Mouse (Mus musculus): ENCODE data around the gene Ptpn5.

The Ptpn5 gene

GRCm38 (mm10) chr7:47054666-47055065, 78.8 kb downstream of the Ptpn5 start:
- peak; percentile 67 for DNase-seq

DNA sequence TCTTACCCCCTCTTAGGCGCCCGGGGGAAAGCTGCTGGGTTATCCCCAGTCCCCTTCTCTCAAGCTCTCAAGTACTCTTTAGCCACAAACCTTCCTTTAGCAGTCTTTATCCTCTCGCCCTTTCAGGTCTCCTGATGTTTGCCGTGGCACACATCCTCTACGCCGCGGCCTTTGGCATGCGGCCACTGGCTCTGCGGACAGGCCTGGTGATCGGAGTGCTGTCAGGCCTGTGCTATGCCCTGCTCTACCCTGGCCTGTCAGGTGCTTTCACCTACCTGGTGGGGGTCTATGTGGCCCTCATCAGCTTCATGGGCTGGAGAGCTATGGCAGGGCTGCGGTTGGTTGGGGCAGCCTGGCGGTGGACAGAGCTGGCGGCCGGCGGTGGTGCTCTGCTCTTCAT, 80.2 kb downstream of the Ptpn5 start:
- peak; percentile 23 for DNase-seq

GRCm38 (mm10) chr7:47052276-47052675, 81.2 kb downstream of the Ptpn5 start:
- DNase-seq = peak; percentile 58

GRCm38 (mm10) chr7:47051404-47052151, 81.9 kb downstream of the Ptpn5 start:
- DNase-seq = peak; percentile 52

- DNase-seq = no peak
These were observed 82.7 kb downstream of the Ptpn5 start for GRCm38 (mm10) chr7:47050766-47051165.

GRCm38 (mm10) chr7:47050366-47050765, 83.1 kb downstream of the Ptpn5 start, which contains the start of gene Tmem86a:
Gene Tmem86a, plus strand, starts transcription at chr7:47050601.
- DNase-seq = peak; percentile 97

- no peak for DNase-seq
These were observed 90.5 kb downstream of the Ptpn5 start for GRCm38 (mm10) chr7:47042823-47043490.

GRCm38 (mm10) chr7:47042121-47042520, 91.4 kb downstream of the Ptpn5 start:
- DNase-seq = no peak

DNA sequence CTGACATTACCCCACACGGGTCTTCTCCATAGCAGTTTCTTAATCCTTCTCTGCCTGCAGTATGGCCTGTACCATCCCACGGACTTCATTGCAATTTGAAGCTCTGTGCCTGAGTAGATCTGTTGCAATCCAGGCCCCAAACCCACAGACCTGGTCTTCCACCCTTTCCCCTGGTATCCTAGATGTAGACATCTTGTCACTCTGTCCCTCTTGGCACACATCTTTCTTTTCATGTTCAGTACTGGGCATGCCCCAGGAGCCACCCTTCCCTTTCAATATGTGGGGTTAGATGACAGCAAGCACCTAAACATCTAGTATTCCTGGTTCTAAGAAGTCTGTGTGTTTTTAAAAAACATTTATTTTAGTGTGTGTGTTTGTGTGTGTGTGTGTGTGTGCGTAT, 91.8 kb downstream of the Ptpn5 start:
- no peak for DNase-seq

DNA sequence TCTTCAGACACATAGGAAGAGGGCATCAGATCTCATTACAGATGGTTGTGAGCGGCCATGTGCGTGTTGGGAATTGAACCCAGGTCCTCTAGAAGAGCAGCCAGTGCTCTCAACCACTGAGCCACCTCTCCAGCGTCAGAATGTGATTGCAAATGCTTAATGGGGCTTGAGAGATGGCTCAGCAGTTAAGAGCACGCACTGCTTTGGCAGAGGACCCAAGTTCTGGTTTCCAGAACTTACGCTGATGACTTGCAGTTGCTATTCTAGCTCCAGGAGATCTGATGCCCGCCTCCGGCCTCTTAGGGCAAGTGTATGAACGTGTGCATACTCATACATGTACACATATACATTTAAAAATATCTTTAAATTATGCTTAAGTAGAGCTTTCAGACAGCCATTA, 98.1 kb downstream of the Ptpn5 start:
- DNase-seq = no peak

DNA sequence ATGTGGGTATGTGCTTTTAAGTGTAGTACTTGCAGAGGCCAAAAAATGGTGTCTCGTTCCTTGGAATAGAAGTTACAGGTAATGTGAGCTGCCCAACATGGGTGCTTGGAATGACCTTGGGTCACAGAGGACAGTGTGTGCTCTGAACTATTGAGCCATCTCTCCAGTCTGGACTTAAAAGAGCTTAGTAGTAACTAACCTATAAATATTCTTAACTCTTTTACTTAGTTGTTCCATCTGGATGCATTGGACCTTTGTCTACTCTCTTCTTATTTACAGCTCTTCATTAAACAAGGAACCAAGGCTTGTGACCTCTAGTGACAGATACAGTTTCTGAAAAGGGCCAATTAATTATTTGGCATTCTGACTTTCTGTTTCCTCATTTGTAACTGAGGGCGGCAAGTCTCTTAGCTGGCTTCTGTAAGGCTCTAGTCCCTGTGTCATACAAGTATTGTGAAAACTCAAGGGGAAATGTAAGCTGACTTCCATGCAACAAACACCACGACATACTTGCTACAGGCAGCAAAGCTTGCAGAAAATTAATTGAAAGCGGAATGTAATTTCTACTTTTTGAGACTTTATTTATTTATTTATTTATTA, 98.6 kb downstream of the Ptpn5 start:
- DNase-seq = no peak

DNA sequence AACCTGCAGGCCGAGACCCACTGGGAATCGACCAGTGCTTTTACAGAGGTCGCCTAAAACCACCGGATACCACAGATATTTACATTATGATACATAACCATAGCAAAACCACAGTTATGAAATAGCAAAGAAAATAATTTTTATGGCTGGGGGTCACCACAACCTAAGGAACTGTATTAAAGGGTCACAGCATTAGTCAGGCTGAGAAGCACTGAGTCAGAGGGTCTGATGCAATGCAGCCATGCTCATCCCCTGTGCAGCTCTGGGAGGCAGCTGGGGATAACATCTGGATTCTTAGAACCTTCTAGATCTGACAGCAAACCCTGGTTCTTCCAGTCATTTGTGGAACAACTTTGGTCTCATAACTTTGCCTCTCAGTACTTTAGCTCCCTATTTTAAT, 102.1 kb downstream of the Ptpn5 start:
- no peak for DNase-seq

- no peak for DNase-seq
These were observed 102.8 kb downstream of the Ptpn5 start for GRCm38 (mm10) chr7:47030517-47031193.
